Mouse (Mus musculus) heart, adult 2 months (tissue): ENCODE results near the gene Ldb1.

Source experiments
- CTCF ChIP-seq: fragments of 200-600 bp; IDR thresholded peaks from 2 replicates; pipeline ENCODE4 v1.8.1; 2022; ENCODE audit warnings: antibody characterized with exemption, mild to moderate bottlenecking, moderate library complexity
- EP300 ChIP-seq: fragments of 200-500 bp; IDR thresholded peaks from 2 replicates; pipeline ENCODE4 v1.6.1; 2011; ENCODE audit warnings: low read depth, low read length, control low read depth; ENCODE audit not compliant: insufficient read depth
- POLR2A ChIP-seq: fragments of 200-500 bp; IDR thresholded peaks from 2 replicates; pipeline ENCODE4 v1.6.1; 2011; ENCODE audit warnings: mild to moderate bottlenecking, low read depth, low read length, control low read depth; ENCODE audit not compliant: insufficient read depth

DNA sequence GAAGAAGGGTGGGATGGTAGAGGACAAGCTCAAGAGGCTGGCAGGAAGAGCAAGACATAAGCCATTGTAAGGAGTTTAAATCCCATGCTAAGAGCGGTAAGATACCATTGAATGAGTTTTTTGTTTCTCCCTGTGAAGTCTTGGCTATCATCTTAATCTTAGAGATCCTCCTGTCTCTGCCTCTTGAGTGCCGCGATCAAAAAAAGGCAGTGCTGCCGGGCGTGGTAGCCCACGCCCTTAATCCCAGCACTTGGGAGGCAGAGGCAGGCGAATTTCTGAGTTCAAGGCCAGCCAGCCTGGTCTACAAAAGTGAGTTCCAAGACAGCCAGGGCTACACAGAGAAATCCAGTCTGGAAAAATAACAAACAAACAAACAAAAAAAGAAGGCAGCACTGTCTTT is 13.5 kb upstream of the Ldb1 start:
- TF ChIP-seq CTCF: no peak
- no peak for TF ChIP-seq POLR2A
- no peak for TF ChIP-seq EP300
